Mouse (Mus musculus) thymus, postnatal 36 days (tissue): ENCODE measurements around the gene Olfr568.

Experiments used
- DNase-seq, 2 experiments: peaks; one replicate each; pipeline ENCODE4 v3.0.0; 2022; ENCODE audit warnings: mixed read lengths in 2 of 2

The Olfr568 gene

GRCm38 (mm10) chr7:102876822-102877221 is at the start of gene Olfr568:
Gene Olfr568 (plus strand): TSS chr7:102877122.
- DNase-seq = no peak

- no peak for DNase-seq
These were observed 21.1 kb upstream of the Olfr568 start for GRCm38 (mm10) chr7:102855807-102856206.

- DNase-seq = no peak
These were observed 18.3 kb upstream of the Olfr568 start, which contains the start of gene Olfr566 for GRCm38 (mm10) chr7:102858665-102859064. Gene Olfr566 (minus strand): TSS chr7:102858765.

DNA sequence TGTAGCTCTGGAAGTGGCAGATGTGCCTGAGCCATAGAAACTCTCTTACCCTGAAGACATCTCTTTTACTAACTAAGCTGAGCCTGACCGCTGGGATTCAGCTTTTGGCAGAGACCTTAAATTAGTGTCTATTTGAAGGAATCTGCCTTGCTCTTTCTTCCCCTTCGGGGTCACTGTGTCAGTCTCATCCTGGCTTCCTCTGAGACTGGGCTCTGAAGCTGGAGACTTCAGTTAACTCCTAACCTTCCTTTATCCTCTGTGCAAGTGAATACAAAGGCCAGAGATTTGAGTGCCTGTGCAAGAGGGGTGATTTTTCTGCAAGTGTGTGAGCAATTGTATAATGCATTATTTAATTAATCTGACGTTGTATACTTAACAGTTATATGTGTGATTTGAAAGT is 13.9 kb downstream of the Olfr568 start, which contains the start of gene Olfr569:
Gene Olfr569 (minus strand): TSS at position 101 of the 400 bp plus-strand sequence.
- no peak for DNase-seq

DNA sequence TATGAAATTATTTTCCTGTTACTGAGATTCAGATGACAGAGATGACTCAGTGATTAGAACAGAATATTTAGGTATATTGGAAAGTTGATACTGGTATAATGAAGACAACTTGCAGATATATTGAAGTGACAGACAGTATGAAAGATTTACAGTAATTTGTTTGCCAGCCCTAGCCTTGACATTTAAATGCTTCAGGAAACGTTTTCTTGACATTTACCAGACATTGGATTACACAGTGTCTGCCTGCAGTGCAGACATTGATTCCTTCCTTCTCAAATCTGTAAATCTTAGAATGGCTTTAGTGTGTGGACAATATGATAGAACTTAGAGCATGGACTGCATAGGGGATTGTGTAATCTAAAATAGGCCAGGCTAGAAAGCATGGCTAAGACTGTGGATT is 38.3 kb downstream of the Olfr568 start:
- no peak for DNase-seq

DNA sequence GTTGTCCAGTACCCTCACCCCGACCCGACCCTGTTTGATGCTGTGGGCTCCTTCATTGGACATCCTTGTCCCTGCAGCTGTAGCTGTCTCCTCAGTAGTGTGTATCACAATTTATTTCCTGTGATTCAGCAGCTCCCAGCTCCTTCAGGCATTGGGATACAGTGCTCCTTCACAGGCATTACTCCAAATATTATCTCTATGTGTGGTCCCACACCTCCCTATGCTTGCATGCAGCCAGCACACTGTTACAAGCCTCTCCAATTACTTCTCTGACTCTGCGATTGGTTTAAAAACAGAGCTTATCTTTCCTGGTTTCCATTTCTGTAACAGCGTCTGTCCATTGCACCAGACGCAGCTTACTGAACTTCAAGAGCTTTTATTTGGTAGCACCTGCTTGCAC is 39.5 kb downstream of the Olfr568 start:
- DNase-seq = no peak

- no peak for DNase-seq
These were observed 40.3 kb downstream of the Olfr568 start, which contains the start of gene Olfr571 for GRCm38 (mm10) chr7:102917032-102917875. Gene Olfr571 (minus strand): TSS chr7:102917536.

- no peak for DNase-seq
These were observed 42.7 kb downstream of the Olfr568 start for GRCm38 (mm10) chr7:102919632-102920031.

DNA sequence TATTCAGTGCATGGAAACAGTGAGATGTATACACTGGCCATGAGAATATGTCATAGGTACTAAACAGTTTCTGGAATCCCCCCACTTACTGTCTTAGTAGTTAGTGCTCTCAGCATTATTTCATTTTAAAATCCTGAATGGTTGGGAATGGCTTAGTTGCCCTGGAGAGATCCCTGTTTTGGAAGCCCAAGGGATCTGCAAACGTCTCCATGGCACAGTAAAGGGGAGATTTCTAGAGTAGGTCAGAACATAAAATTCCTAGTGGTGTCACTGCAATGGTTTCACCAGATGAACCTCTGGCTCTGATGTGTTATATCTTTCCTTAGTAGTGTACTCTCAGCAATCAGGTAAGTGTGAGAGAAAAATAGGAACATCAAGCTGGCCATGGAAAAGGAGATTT is 47.2 kb downstream of the Olfr568 start, which contains the start of gene Olfr572:
Gene Olfr572 (plus strand): TSS at position 301 of the 400 bp plus-strand sequence.
- DNase-seq = no peak

DNA sequence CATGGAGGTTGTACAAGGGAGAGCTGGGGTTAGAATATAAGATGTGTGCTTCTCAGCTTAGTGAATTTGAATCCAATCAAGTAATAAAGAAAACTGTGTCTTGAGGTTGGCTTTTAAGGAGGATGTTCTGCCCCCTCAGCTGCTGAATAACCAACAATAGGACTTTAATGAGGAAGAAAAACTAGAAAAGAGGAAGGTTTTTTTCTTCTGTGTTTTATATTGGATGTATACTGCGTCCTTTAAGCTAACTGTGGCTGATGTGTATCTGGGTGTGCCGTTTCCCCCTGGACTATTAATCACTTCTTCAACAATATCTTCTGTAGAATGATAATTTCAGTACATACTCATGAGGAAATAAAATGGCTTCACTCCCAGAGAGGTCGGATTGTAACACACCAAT is 50.2 kb downstream of the Olfr568 start:
- DNase-seq = no peak
